Comparison of ENCODE assay signal across 24 mouse cellular contexts in the genomic region with DNA sequence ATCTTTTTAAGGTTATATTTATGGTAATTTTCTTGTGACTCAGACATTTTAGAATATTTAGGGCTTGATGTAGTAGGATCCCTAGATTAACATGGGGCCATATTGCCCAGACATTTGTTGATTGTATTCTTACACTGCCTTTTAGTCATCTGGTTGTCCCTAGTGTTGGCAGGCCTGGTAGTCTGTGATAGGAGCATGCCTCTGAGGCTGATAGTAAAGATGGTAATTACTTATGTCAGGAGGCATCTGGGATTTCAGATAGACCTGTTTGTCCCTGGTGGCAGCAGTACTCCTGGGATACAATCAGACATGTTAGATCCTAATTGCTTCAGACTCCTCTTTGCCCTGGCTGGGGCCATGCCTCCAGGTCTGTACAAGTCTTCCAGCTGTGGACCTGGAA.
DNase-seq lines count a peak whose midpoint lies in the region; ATAC-seq and TF ChIP-seq lines count a peak whose summit lies in the region.
"Had no signal": no experiment of that assay in that cellular context is flagged by ENCODE, and none has a peak within 500 bp of the region (broad histone marks: within the 10 kb centered on the region; RNA-seq: fewer than 3 reads in every experiment).

No protein-coding gene starts in this region.

- intact Hi-C loops in gastrocnemius, adult 2 months (cut with DNase I), result no loop called here
- intact Hi-C loops in heart, postnatal 25 days (cut with DNase I), result no loop called here

- H3K4me3 ChIP-seq in cerebellum, adult 2 months (replicated peaks; ENCODE audit: insufficient read depth, low read depth, low read length), result no peak overlapping the region
- no peak overlapping the region for H3K4me3 ChIP-seq in midbrain, embryonic 13.5 days (replicated peaks)
- H3K4me3 ChIP-seq in midbrain, embryonic 15.5 days, result no peak overlapping the region
- no peak overlapping the region for H3K4me3 ChIP-seq in embryonic facial prominence, embryonic 14.5 days (ENCODE audit: low read depth, low read length)
- no peak overlapping the region for H3K4me3 ChIP-seq in gastrocnemius, adult 2 months
- H3K4me3 ChIP-seq: embryonic facial prominence, embryonic 15.5 days; heart, adult 2 months; heart, embryonic 10.5 days; hindbrain, embryonic 10.5 days; hindbrain, embryonic 13.5 days had no signal

- peak; percentile 62; the same call in 1 of the 2 replicates for ATAC-seq in midbrain, embryonic 13.5 days
- ATAC-seq in midbrain, embryonic 15.5 days (replicated peaks), result no peak; the same call in 1 of the 2 replicates
- ATAC-seq in embryonic facial prominence, embryonic 14.5 days (ENCODE audit: low read depth), result peak; percentile 86; the same call in 1 of the 2 replicates
- ATAC-seq: activated CD4-positive, CD25-positive, alpha-beta regulatory T cell, adult 4 months; forebrain, embryonic 14.5 days; forebrain, postnatal 0 days; hindbrain, embryonic 16.5 days had no signal

- H3K27me3 ChIP-seq in cerebellum, adult 2 months (ENCODE audit: control insufficient read depth, insufficient read depth, low read length), result no peaks in the 10 kb centered on the region
- no peaks in the 10 kb centered on the region for H3K27me3 ChIP-seq in midbrain, embryonic 13.5 days
- H3K27me3 ChIP-seq in midbrain, embryonic 15.5 days (replicated peaks), result no peaks in the 10 kb centered on the region
- H3K27me3 ChIP-seq in embryonic facial prominence, embryonic 14.5 days (replicated peaks; ENCODE audit: control insufficient read depth, insufficient read depth, low read length), result no peaks in the 10 kb centered on the region
- H3K27me3 ChIP-seq: embryonic facial prominence, embryonic 15.5 days; hindbrain, embryonic 13.5 days had no signal

- TF ChIP-seq POLR2A in cerebellum, adult 2 months (IDR thresholded peaks at IDR 0.05; ENCODE audit: borderline replicate concordance, insufficient read depth, low read length), result no peak

- TF ChIP-seq CTCF in cerebellum, adult 2 months (IDR thresholded peaks at IDR 0.05; ENCODE audit: borderline replicate concordance, insufficient read depth, low read depth, low read length), result no peak
- TF ChIP-seq CTCF in gastrocnemius, adult 2 months (IDR thresholded peaks at IDR 0.05), result no peak

- H3K4me2 ChIP-seq in midbrain, embryonic 13.5 days (replicated peaks), result no peak overlapping the region
- H3K4me2 ChIP-seq in midbrain, embryonic 15.5 days, result no peak overlapping the region
- H3K4me2 ChIP-seq in embryonic facial prominence, embryonic 14.5 days (ENCODE audit: low read depth, low read length), result no peak overlapping the region
- H3K4me2 ChIP-seq: embryonic facial prominence, embryonic 15.5 days; hindbrain, embryonic 13.5 days had no signal

- H3K27ac ChIP-seq in cerebellum, adult 2 months (ENCODE audit: insufficient read depth, low read length), result 0 out of 2 replicates have a peak overlapping the region, but pooled peaks have one; percentile 5
- H3K27ac ChIP-seq in midbrain, embryonic 13.5 days, result no peak overlapping the region
- no peak overlapping the region for H3K27ac ChIP-seq in midbrain, embryonic 15.5 days
- H3K27ac ChIP-seq in embryonic facial prominence, embryonic 14.5 days (replicated peaks; ENCODE audit: low read depth, low read length), result no peak overlapping the region
- no peak overlapping the region for H3K27ac ChIP-seq in gastrocnemius, adult 2 months
- H3K27ac ChIP-seq: embryonic facial prominence, embryonic 15.5 days; heart, adult 2 months; heart, embryonic 10.5 days; hindbrain, embryonic 10.5 days; hindbrain, embryonic 13.5 days had no signal

- DNase-seq in cerebellum, adult 2 months, result no peak
- DNase-seq in cerebellum, adult 9-11 months, result no peak
- peak; percentile 19 for DNase-seq in embryonic facial prominence, embryonic 14.5 days (ENCODE audit: low spot score)
- no peak for DNase-seq in gastrocnemius, adult 2 months
- no peak for DNase-seq in heart, postnatal 25 days (ENCODE audit: low spot score)
- DNase-seq: adrenal gland, adult 8-10 months; adrenal gland, postnatal 25 days; cerebellum, adult 18-20 months; cerebellum, postnatal 10 days; cerebellum, postnatal 36 days; embryo, embryonic 11 days; forebrain, postnatal 0 days; gastrocnemius, postnatal 25 days; heart, adult 2 months; heart, postnatal 36 days had no signal

- H3K4me1 ChIP-seq in cerebellum, adult 2 months (ENCODE audit: control insufficient read depth, insufficient read depth, low read length), result peaks cover 8% of the 10 kb centered on the region; the same call in 1 of the 2 replicates
- H3K4me1 ChIP-seq in midbrain, embryonic 13.5 days (replicated peaks), result no peaks in the 10 kb centered on the region
- H3K4me1 ChIP-seq in midbrain, embryonic 15.5 days, result no peaks in the 10 kb centered on the region
- no peaks in the 10 kb centered on the region for H3K4me1 ChIP-seq in embryonic facial prominence, embryonic 14.5 days (ENCODE audit: control insufficient read depth, insufficient read depth, low read length)
- H3K4me1 ChIP-seq: embryonic facial prominence, embryonic 15.5 days; heart, embryonic 10.5 days; hindbrain, embryonic 10.5 days; hindbrain, embryonic 13.5 days had no signal

- no peaks in the 10 kb centered on the region for H3K9me3 ChIP-seq in midbrain, embryonic 13.5 days
- no peaks in the 10 kb centered on the region for H3K9me3 ChIP-seq in midbrain, embryonic 15.5 days
- no peaks in the 10 kb centered on the region for H3K9me3 ChIP-seq in embryonic facial prominence, embryonic 14.5 days (ENCODE audit: control insufficient read depth, low read length)
- H3K9me3 ChIP-seq: embryonic facial prominence, embryonic 15.5 days; heart, embryonic 10.5 days; hindbrain, embryonic 10.5 days; hindbrain, embryonic 13.5 days had no signal

- no peak overlapping the region for H3K9ac ChIP-seq in midbrain, embryonic 13.5 days (replicated peaks)
- no peak overlapping the region for H3K9ac ChIP-seq in midbrain, embryonic 15.5 days
- no peak overlapping the region for H3K9ac ChIP-seq in embryonic facial prominence, embryonic 14.5 days (ENCODE audit: low read depth, low read length)
- H3K9ac ChIP-seq: embryonic facial prominence, embryonic 15.5 days; forebrain, postnatal 0 days; hindbrain, embryonic 13.5 days had no signal

- no peaks in the 10 kb centered on the region for H3K36me3 ChIP-seq in midbrain, embryonic 13.5 days
- no peaks in the 10 kb centered on the region for H3K36me3 ChIP-seq in midbrain, embryonic 15.5 days (replicated peaks)
- H3K36me3 ChIP-seq in embryonic facial prominence, embryonic 14.5 days (ENCODE audit: control insufficient read depth, insufficient read depth, low read length), result no peaks in the 10 kb centered on the region
- H3K36me3 ChIP-seq: embryonic facial prominence, embryonic 15.5 days; heart, embryonic 10.5 days; hindbrain, embryonic 10.5 days; hindbrain, embryonic 13.5 days had no signal
